Mouse (Mus musculus): ENCODE data around the gene Gpr68. TPM values are rescaled to one million over a fixed set of nuclear protein-coding genes. Genes with fewer than 3 reads are reported as not detected.
A peak's percentile ranks its signal among the peaks of the same experiment; 100 is the strongest.

Gene Gpr68
- polyA plus RNA-seq, 1 experiment from 2014 or later, result 0.23 TPM

- Histone ChIP-seq H3K27ac (peak overlapping the region; percentile 46; the same call in 1 of the 2 replicates), H3K36me3 (peaks cover 44% of the 10 kb centered on the region), H3K27me3 (ENCODE audit: low read depth, poor library complexity, severe bottlenecking) (no peaks in the 10 kb centered on the region), H3K9me3 (replicated peaks) (no peaks in the 10 kb centered on the region), H3K4me3 (no peak overlapping the region), H3K4me1 (peaks cover 7% of the 10 kb centered on the region)
- WGBS, result 83% methylated on average over 21 of the region's 21 CpGs
- no peak for DNase-seq (ENCODE audit: low spot score)
These were observed 29.7 kb upstream of the Gpr68 start for GRCm38 (mm10) chr12:100937441-100938360.

GRCm38 (mm10) chr12:100936737-100937136, 28.7 kb upstream of the Gpr68 start:
- 93% methylated on average over 4 of the region's 4 CpGs for WGBS

GRCm38 (mm10) chr12:100936116-100936515, 28.1 kb upstream of the Gpr68 start:
- Histone ChIP-seq H3K36me3 (peaks cover 45% of the 10 kb centered on the region), H3K4me1 (peaks cover 7% of the 10 kb centered on the region), H3K27ac (no peak overlapping the region), H3K4me3 (no peak overlapping the region), H3K27me3 (ENCODE audit: low read depth, poor library complexity, severe bottlenecking) (no peaks in the 10 kb centered on the region), H3K9me3 (replicated peaks) (no peaks in the 10 kb centered on the region)
- peak; percentile 85 for DNase-seq (ENCODE audit: low spot score)
- 20% methylated on average over 2 of the region's 2 CpGs for WGBS

More at GRCm38 (mm10) chr12:100936737-100937136, 28.7 kb upstream of the Gpr68 start:
- no peak overlapping the region for H3K4me3 ChIP-seq
- no peaks in the 10 kb centered on the region for H3K27me3 ChIP-seq (ENCODE audit: low read depth, poor library complexity, severe bottlenecking)
- peaks cover 7% of the 10 kb centered on the region for H3K4me1 ChIP-seq
- DNase-seq (ENCODE audit: low spot score), result no peak
- peaks cover 42% of the 10 kb centered on the region for H3K36me3 ChIP-seq
- no peak overlapping the region for H3K27ac ChIP-seq
- H3K9me3 ChIP-seq (replicated peaks), result no peaks in the 10 kb centered on the region

GRCm38 (mm10) chr12:100934796-100935195, 26.8 kb upstream of the Gpr68 start:
- no peaks in the 10 kb centered on the region for H3K9me3 ChIP-seq (replicated peaks)
- DNase-seq (ENCODE audit: low spot score), result no peak
- 93% methylated on average over 5 of the region's 5 CpGs for WGBS
- peaks cover 7% of the 10 kb centered on the region for H3K4me1 ChIP-seq
- H3K27ac ChIP-seq, result no peak overlapping the region
- H3K27me3 ChIP-seq (ENCODE audit: low read depth, poor library complexity, severe bottlenecking), result no peaks in the 10 kb centered on the region
- H3K4me3 ChIP-seq, result no peak overlapping the region
- peaks cover 37% of the 10 kb centered on the region for H3K36me3 ChIP-seq

- WGBS, result 95% methylated on average over 14 of the region's 14 CpGs
- Histone ChIP-seq H3K36me3 (peaks cover 40% of the 10 kb centered on the region), H3K4me1 (no peaks in the 10 kb centered on the region), H3K27ac (no peak overlapping the region), H3K4me3 (no peak overlapping the region), H3K27me3 (ENCODE audit: low read depth, poor library complexity, severe bottlenecking) (no peaks in the 10 kb centered on the region), H3K9me3 (replicated peaks) (no peaks in the 10 kb centered on the region)
- DNase-seq (ENCODE audit: low spot score), result no peak
These were observed 23.7 kb upstream of the Gpr68 start for GRCm38 (mm10) chr12:100931653-100932052.

- DNase-seq (ENCODE audit: low spot score), result no peak
- Histone ChIP-seq H3K36me3 (peaks cover 34% of the 10 kb centered on the region), H3K4me1 (no peaks in the 10 kb centered on the region), H3K4me3 (no peak overlapping the region), H3K27me3 (ENCODE audit: low read depth, poor library complexity, severe bottlenecking) (no peaks in the 10 kb centered on the region), H3K9me3 (replicated peaks) (no peaks in the 10 kb centered on the region), H3K27ac (no peak overlapping the region)
- WGBS, result 92% methylated on average over 9 of the region's 9 CpGs
These were observed 20.3 kb upstream of the Gpr68 start for GRCm38 (mm10) chr12:100928286-100928685.

GRCm38 (mm10) chr12:100925644-100926619, 17.9 kb upstream of the Gpr68 start:
- H3K4me1 ChIP-seq, result no peaks in the 10 kb centered on the region
- H3K27me3 ChIP-seq (ENCODE audit: low read depth, poor library complexity, severe bottlenecking), result no peaks in the 10 kb centered on the region
- whole genome bisulfite sequencing, result 75% methylated on average over 14 of the region's 14 CpGs

GRCm38 (mm10) chr12:100924646-100925339, 16.8 kb upstream of the Gpr68 start:
- DNase-seq (ENCODE audit: low spot score), result no peak
- no peak overlapping the region for H3K27ac ChIP-seq
- H3K9me3 ChIP-seq (replicated peaks), result no peaks in the 10 kb centered on the region
- no peaks in the 10 kb centered on the region for H3K27me3 ChIP-seq (ENCODE audit: low read depth, poor library complexity, severe bottlenecking)
- WGBS, result 88% methylated on average over 15 of the region's 15 CpGs
- H3K36me3 ChIP-seq, result peaks cover 26% of the 10 kb centered on the region
- no peaks in the 10 kb centered on the region for H3K4me1 ChIP-seq
- no peak overlapping the region for H3K4me3 ChIP-seq

More at GRCm38 (mm10) chr12:100925644-100926619, 17.9 kb upstream of the Gpr68 start:
- H3K9me3 ChIP-seq (replicated peaks), result no peaks in the 10 kb centered on the region
- H3K27ac ChIP-seq, result no peak overlapping the region
- peak; percentile 50 for DNase-seq (ENCODE audit: low spot score)
- H3K36me3 ChIP-seq, result peaks cover 31% of the 10 kb centered on the region
- no peak overlapping the region for H3K4me3 ChIP-seq

- DNase-seq (ENCODE audit: low spot score), result no peak
These were observed 2.7 kb upstream of the Gpr68 start for GRCm38 (mm10) chr12:100910731-100911130.

GRCm38 (mm10) chr12:100909765-100910164, 1.8 kb upstream of the Gpr68 start:
- Histone ChIP-seq H3K9me3 (replicated peaks) (no peaks in the 10 kb centered on the region), H3K4me3 (no peak overlapping the region), H3K27ac (no peak overlapping the region), H3K36me3 (peaks cover 6% of the 10 kb centered on the region; the same call in 1 of the 2 replicates), H3K4me1 (peaks cover 31% of the 10 kb centered on the region), H3K27me3 (ENCODE audit: low read depth, poor library complexity, severe bottlenecking) (peaks cover 34% of the 10 kb centered on the region)
- WGBS, result 70% methylated on average over 6 of the region's 6 CpGs
- no peak for DNase-seq (ENCODE audit: low spot score)

More at GRCm38 (mm10) chr12:100910731-100911130, 2.7 kb upstream of the Gpr68 start:
- no peak overlapping the region for H3K4me3 ChIP-seq
- peaks cover 31% of the 10 kb centered on the region for H3K4me1 ChIP-seq
- no peak overlapping the region for H3K27ac ChIP-seq
- H3K9me3 ChIP-seq (replicated peaks), result no peaks in the 10 kb centered on the region
- H3K36me3 ChIP-seq, result peaks cover 9% of the 10 kb centered on the region; the same call in 1 of the 2 replicates
- peaks cover 34% of the 10 kb centered on the region for H3K27me3 ChIP-seq (ENCODE audit: low read depth, poor library complexity, severe bottlenecking)
- 84% methylated on average over 12 of the region's 12 CpGs for whole genome bisulfite sequencing

- H3K4me1 ChIP-seq, result peaks cover 31% of the 10 kb centered on the region
- 22% methylated on average over 10 of the region's 10 CpGs for whole genome bisulfite sequencing
- 0 out of 2 replicates have a peak overlapping the region, but pooled peaks have one; percentile 14 for H3K27ac ChIP-seq
- H3K27me3 ChIP-seq (ENCODE audit: low read depth, poor library complexity, severe bottlenecking), result peaks cover 34% of the 10 kb centered on the region
- H3K9me3 ChIP-seq (replicated peaks), result no peaks in the 10 kb centered on the region
- DNase-seq (ENCODE audit: low spot score), result no peak
- 0 out of 2 replicates have a peak, but pooled peaks cover 5% of the 10 kb centered on the region for H3K36me3 ChIP-seq
- peak overlapping the region; percentile 57 for H3K4me3 ChIP-seq
These were observed 468 bp upstream of the Gpr68 start for GRCm38 (mm10) chr12:100908298-100909034.

All from limb, embryonic 10.5 days (tissue).